Mouse (Mus musculus): Measurements from ENCODE around the gene Kcnc1. TPM values are rescaled to one million over a fixed set of nuclear protein-coding genes. Genes with fewer than 3 reads are reported as not detected.

The Kcnc1 gene
- polyA plus RNA-seq, 1 experiment, result 0.34 TPM

DNA sequence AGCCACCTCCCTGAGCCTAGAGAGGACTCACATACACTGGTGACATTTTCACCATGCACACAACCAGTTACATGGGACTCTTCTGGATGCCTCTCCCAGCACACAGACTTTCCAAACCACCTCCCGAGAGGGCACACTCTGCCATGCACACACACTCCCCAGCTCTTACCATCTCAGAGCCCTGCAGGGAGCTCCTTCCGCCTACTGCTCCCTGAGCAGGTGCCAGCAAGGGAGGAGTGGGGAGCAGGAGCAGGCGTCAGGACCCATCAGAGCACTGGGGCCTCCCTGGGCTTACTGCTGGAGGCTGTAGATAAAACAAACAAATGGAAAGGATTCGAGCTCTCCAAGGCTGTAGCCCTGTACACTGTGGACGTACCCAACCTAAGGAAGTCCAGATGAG, 25.2 kb downstream of the Kcnc1 start:
- H3K27me3 ChIP-seq (ENCODE audit: control insufficient read depth, insufficient read depth, low read length), result no peaks in the 10 kb centered on the region
- WGBS, result 22% methylated on average over 5 of the region's 5 CpGs
- TF ChIP-seq CTCF (IDR thresholded peaks at IDR 0.05; ENCODE audit: extremely low read depth, insufficient read length, insufficient replicate concordance, low read depth, low read length) (no peak), POLR2A (IDR thresholded peaks at IDR 0.05; ENCODE audit: low read depth, low read length) (no peak)
- H3K4me3 ChIP-seq (ENCODE audit: low read depth, low read length), result no peak overlapping the region
- H3K27ac ChIP-seq (ENCODE audit: insufficient read depth, low read depth, low read length), result no peak overlapping the region
- no peaks in the 10 kb centered on the region for H3K4me1 ChIP-seq (ENCODE audit: control insufficient read depth, insufficient read depth, insufficient read length, low read length)
- no peaks in the 10 kb centered on the region for H3K36me3 ChIP-seq (ENCODE audit: control insufficient read depth, insufficient read depth, low read length)

DNA sequence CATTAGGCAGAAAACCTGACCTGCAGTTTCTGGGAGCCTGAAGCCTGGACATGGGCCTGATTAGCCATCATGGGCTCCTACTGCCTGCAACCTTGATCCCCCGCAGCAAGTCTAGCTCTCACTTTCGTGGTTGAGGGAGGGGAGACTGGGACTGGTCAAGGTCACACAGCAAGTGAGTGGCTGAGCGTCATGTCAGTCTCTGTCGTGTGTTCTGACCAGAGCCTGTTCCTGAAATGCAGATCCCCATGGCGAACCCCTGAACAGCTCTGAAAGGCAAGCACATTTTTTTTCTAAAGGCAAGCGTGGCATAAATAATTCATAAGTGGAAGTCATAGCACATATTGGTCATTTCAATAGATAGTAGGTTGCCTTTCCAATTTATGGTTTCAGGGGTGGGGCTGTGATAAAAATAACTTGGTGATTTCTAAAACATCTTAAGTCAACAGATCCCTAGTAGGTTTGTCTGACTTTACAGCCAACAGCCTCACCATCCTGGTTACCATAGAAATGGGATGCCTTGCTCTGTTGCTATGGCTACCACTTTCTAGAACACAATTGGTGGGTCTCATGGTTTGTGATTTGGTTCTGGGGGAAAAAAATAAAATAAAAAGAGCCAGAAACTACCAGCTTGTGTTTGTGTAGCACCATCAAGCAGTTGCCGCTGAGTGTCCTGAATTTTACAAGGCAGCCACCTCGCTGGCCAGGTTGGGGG, 25.9 kb downstream of the Kcnc1 start:
- Histone ChIP-seq H3K27me3 (ENCODE audit: control insufficient read depth, insufficient read depth, low read length) (no peaks in the 10 kb centered on the region), H3K27ac (ENCODE audit: insufficient read depth, low read depth, low read length) (no peak overlapping the region), H3K36me3 (ENCODE audit: control insufficient read depth, insufficient read depth, low read length) (no peaks in the 10 kb centered on the region), H3K4me1 (ENCODE audit: control insufficient read depth, insufficient read depth, insufficient read length, low read length) (no peaks in the 10 kb centered on the region), H3K4me3 (ENCODE audit: low read depth, low read length) (no peak overlapping the region)
- TF ChIP-seq CTCF (IDR thresholded peaks at IDR 0.05; ENCODE audit: extremely low read depth, insufficient read length, insufficient replicate concordance, low read depth, low read length) (no peak), POLR2A (IDR thresholded peaks at IDR 0.05; ENCODE audit: low read depth, low read length) (no peak)
- 62% methylated on average over 8 of the region's 8 CpGs for WGBS

DNA sequence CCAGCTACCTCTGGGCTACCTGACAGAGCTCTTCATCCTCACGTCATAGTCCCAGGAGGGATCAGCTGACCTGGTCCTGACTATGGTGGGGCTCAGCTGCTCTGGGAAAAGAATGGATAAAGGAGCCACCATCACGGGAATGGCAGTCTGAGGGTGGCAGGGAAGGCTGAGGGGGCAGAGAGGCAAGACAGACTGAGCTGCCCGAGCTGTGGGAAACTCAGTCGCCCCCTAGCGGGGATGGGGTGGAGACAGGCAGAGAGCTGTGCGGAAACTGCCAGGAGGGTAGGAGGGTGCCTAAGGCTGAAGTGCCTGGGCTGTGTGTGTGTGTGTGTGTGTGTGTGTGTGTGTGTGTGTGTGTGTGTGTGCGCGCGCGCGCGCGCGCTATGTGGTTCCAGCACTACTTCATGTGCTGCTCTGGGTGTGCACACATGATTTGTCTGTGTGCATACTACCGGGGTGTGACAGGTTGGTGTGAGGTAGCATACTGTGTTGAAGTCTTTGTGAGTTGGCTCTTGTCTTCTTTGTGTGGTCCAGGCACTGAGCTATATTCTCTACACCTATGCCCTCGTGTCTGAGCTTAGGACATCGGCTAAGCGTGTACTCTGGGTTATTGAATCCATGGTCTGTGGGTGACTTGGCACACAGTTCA, 26.6 kb downstream of the Kcnc1 start:
- Histone ChIP-seq H3K4me1 (ENCODE audit: control insufficient read depth, insufficient read depth, insufficient read length, low read length) (no peaks in the 10 kb centered on the region), H3K36me3 (ENCODE audit: control insufficient read depth, insufficient read depth, low read length) (no peaks in the 10 kb centered on the region), H3K27me3 (ENCODE audit: control insufficient read depth, insufficient read depth, low read length) (no peaks in the 10 kb centered on the region), H3K27ac (ENCODE audit: insufficient read depth, low read depth, low read length) (no peak overlapping the region), H3K4me3 (ENCODE audit: low read depth, low read length) (no peak overlapping the region)
- WGBS, result 63% methylated on average over 18 of the region's 18 CpGs
- TF ChIP-seq CTCF (IDR thresholded peaks at IDR 0.05; ENCODE audit: extremely low read depth, insufficient read length, insufficient replicate concordance, low read depth, low read length), result peak; percentile 63; the same call in 1 of the 2 replicates
- no peak for TF ChIP-seq POLR2A (IDR thresholded peaks at IDR 0.05; ENCODE audit: low read depth, low read length)

DNA sequence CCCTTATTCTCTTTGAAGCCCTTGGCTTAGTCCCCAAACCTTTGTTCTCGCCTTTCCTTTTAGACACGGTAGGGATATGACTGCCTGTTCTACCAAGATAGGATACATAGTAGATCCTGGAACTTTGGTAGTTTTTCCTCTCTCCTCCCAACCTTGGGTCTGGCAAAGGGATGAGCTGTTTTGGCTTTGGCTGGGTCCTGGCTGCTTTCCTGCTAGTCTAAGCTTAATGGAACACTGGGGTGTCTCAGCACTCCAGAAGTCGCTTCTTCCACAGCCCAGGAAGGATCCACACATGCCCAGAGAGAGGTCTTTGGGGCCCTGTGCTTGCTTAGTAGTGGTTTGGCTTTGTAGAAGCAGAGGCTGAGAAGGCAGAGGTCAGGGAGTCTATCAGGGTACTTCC, 27.7 kb downstream of the Kcnc1 start:
- no peaks in the 10 kb centered on the region for H3K36me3 ChIP-seq (ENCODE audit: control insufficient read depth, insufficient read depth, low read length)
- no peak overlapping the region for H3K4me3 ChIP-seq (ENCODE audit: low read depth, low read length)
- H3K4me1 ChIP-seq (ENCODE audit: control insufficient read depth, insufficient read depth, insufficient read length, low read length), result no peaks in the 10 kb centered on the region
- 71% methylated on average over 3 of the region's 3 CpGs for WGBS
- TF ChIP-seq CTCF (IDR thresholded peaks at IDR 0.05; ENCODE audit: extremely low read depth, insufficient read length, insufficient replicate concordance, low read depth, low read length), result no peak
- no peak for TF ChIP-seq POLR2A (IDR thresholded peaks at IDR 0.05; ENCODE audit: low read depth, low read length)
- H3K27me3 ChIP-seq (ENCODE audit: control insufficient read depth, insufficient read depth, low read length), result no peaks in the 10 kb centered on the region
- no peak overlapping the region for H3K27ac ChIP-seq (ENCODE audit: insufficient read depth, low read depth, low read length)

DNA sequence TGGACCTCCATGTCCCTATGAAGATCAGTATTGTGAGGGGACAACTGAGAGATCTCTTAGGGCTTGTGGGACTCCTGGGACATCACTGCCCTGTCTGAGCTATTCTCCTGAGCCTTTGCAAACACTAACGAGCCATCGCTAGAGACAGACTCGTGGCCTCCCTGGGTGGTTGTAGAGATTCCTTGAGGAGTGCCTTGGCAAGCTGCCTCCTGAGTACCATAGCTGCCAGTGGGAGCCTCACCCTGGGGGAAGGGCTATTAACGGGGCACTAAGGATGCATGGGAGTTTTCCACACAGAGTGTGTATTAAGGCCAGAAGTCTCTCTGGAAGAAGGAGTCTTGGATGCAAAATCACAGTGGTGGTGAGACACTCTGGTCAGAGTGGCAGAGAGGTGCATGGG, 28.7 kb downstream of the Kcnc1 start:
- H3K27me3 ChIP-seq (ENCODE audit: control insufficient read depth, insufficient read depth, low read length), result no peaks in the 10 kb centered on the region
- no peak overlapping the region for H3K4me3 ChIP-seq (ENCODE audit: low read depth, low read length)
- no peak overlapping the region for H3K27ac ChIP-seq (ENCODE audit: insufficient read depth, low read depth, low read length)
- no peak for TF ChIP-seq CTCF (IDR thresholded peaks at IDR 0.05; ENCODE audit: extremely low read depth, insufficient read length, insufficient replicate concordance, low read depth, low read length)
- no peak for TF ChIP-seq POLR2A (IDR thresholded peaks at IDR 0.05; ENCODE audit: low read depth, low read length)
- no peaks in the 10 kb centered on the region for H3K4me1 ChIP-seq (ENCODE audit: control insufficient read depth, insufficient read depth, insufficient read length, low read length)
- no peaks in the 10 kb centered on the region for H3K36me3 ChIP-seq (ENCODE audit: control insufficient read depth, insufficient read depth, low read length)
- WGBS, result 37% methylated on average over 4 of the region's 4 CpGs

DNA sequence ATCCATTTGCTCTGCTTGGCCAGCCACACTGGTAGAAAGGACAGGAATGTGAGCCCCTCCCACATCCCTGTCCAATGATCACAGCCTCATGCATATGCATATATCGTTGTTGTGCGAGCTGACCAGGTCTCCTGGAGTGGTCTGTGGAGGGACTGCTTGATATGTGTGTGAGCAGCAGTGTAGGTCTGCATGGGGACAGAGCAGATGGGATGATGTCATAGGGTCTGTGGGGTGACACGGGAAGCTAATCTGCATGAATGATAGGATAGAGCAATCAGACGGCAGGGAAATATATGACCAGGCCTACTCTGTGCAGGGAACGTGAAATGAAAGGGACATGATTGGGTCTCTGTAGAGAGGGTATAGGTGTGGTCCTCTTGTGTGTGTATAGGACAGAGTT, 37.6 kb downstream of the Kcnc1 start:
- 45% methylated on average over 5 of the region's 5 CpGs for whole genome bisulfite sequencing
- TF ChIP-seq CTCF (IDR thresholded peaks at IDR 0.05; ENCODE audit: extremely low read depth, insufficient read length, insufficient replicate concordance, low read depth, low read length) (no peak), POLR2A (IDR thresholded peaks at IDR 0.05; ENCODE audit: low read depth, low read length) (no peak)
- Histone ChIP-seq H3K36me3 (ENCODE audit: control insufficient read depth, insufficient read depth, low read length) (no peaks in the 10 kb centered on the region), H3K27me3 (ENCODE audit: control insufficient read depth, insufficient read depth, low read length) (no peaks in the 10 kb centered on the region), H3K4me3 (ENCODE audit: low read depth, low read length) (no peak overlapping the region), H3K4me1 (ENCODE audit: control insufficient read depth, insufficient read depth, insufficient read length, low read length) (peaks cover 3% of the 10 kb centered on the region; the same call in 1 of the 2 replicates), H3K27ac (ENCODE audit: insufficient read depth, low read depth, low read length) (no peak overlapping the region)

DNA sequence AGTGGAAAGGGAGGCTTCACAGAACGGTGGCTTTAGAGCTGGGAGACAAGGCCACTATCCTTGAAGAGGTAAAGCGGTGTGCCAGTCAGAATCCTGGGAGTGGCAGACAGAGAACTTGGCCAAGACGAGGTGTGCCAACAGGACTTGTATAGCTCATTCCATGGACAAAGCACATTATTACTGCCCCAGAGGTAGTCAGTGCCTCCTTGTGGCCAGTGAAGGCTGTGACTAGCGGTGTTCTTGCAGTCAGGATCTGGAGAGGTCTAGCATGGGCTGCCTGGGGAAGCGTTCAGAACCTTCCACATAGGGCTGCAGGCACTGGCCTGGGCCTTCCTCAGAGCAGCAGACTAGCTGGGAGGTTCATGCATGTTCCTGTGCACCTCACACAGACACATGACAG, 39.5 kb downstream of the Kcnc1 start:
- no peak overlapping the region for H3K27ac ChIP-seq (ENCODE audit: insufficient read depth, low read depth, low read length)
- WGBS, result 90% methylated on average over 5 of the region's 5 CpGs
- peaks cover 11% of the 10 kb centered on the region; the same call in 1 of the 2 replicates for H3K4me1 ChIP-seq (ENCODE audit: control insufficient read depth, insufficient read depth, insufficient read length, low read length)
- no peak overlapping the region for H3K4me3 ChIP-seq (ENCODE audit: low read depth, low read length)
- H3K36me3 ChIP-seq (ENCODE audit: control insufficient read depth, insufficient read depth, low read length), result no peaks in the 10 kb centered on the region
- no peaks in the 10 kb centered on the region for H3K27me3 ChIP-seq (ENCODE audit: control insufficient read depth, insufficient read depth, low read length)
- TF ChIP-seq POLR2A (IDR thresholded peaks at IDR 0.05; ENCODE audit: low read depth, low read length) (no peak), CTCF (IDR thresholded peaks at IDR 0.05; ENCODE audit: extremely low read depth, insufficient read length, insufficient replicate concordance, low read depth, low read length) (no peak)
